Mouse (Mus musculus) liver, adult 2 months (tissue): ENCODE measurements around the gene Poc1a. TPM values are rescaled to one million over a fixed set of nuclear protein-coding genes. Genes with fewer than 3 reads are reported as not detected.

Experiments
- DNase-seq: peaks from one replicate; pipeline ENCODE4 v3.0.0-alpha.2; 2011; ENCODE audit warnings: low read depth, low spot score; ENCODE audit errors: extremely low read depth
- H3K27ac ChIP-seq: fragments of 200-500 bp; replicated peaks from 2 replicates; pipeline ENCODE4 v1.5.1; 2012; ENCODE audit warnings: low read depth, mild to moderate bottlenecking, control low read depth, inconsistent platforms, low read length; ENCODE audit not compliant: insufficient read depth
- H3K27me3 ChIP-seq: fragments of 200-500 bp; 2 replicates; pipeline ENCODE4 v1.6.1; 2012; ENCODE audit warnings: mild to moderate bottlenecking, moderate library complexity, low read length, inconsistent platforms; ENCODE audit not compliant: control insufficient read depth, insufficient read depth
- H3K36me3 ChIP-seq: fragments of 200-500 bp; 2 replicates; pipeline ENCODE4 v1.6.1; 2012; ENCODE audit warnings: low read length, inconsistent platforms; ENCODE audit not compliant: control insufficient read depth, insufficient read depth
- H3K4me1 ChIP-seq: fragments of 200-500 bp; 2 replicates; pipeline ENCODE4 v1.6.1; 2011; ENCODE audit warnings: low read length; ENCODE audit not compliant: control insufficient read depth, insufficient read depth
- H3K4me3 ChIP-seq: fragments of 200-500 bp; 2 replicates; pipeline ENCODE4 v1.5.1; 2011; ENCODE audit warnings: low read depth, mild to moderate bottlenecking, control low read depth, low read length, moderate library complexity; ENCODE audit not compliant: insufficient read depth
- H3K79me2 ChIP-seq: fragments of 200-500 bp; 2 replicates; pipeline ENCODE4 v1.6.1; 2012; ENCODE audit warnings: inconsistent platforms, mild to moderate bottlenecking, low read length, moderate library complexity; ENCODE audit not compliant: control insufficient read depth, insufficient read depth
- H3K9ac ChIP-seq: fragments of 200-500 bp; 2 replicates; pipeline ENCODE4 v1.6.1; 2012; ENCODE audit warnings: low read depth, mild to moderate bottlenecking, control low read depth, inconsistent platforms, low read length
- CTCF ChIP-seq: fragments of 200-500 bp; IDR thresholded peaks from 2 replicates; pipeline ENCODE4 v1.5.1; 2011; ENCODE audit warnings: low read depth, low read length, control low read depth
- POLR2A ChIP-seq: fragments of 200-500 bp; IDR thresholded peaks from 2 replicates; pipeline ENCODE4 v1.6.1; 2011; ENCODE audit warnings: low read length, control low read depth; ENCODE audit not compliant: insufficient read depth; ENCODE audit errors: extremely low read depth
- WGBS: fragments of 180-500 bp; shearing (Covaris S2); methylation state at CpG from one replicate; pipeline ENCODE4 v1.1.7; 2018; 5-methylcytosine and 5-hydroxymethylcytosine counted together
- polyA plus RNA-seq: library from polyadenylated mRNA; depleted of rRNA; stranded (reverse); fragments of >200 nt; gene quantifications from 2 replicates; pipeline ENCODE4 v1.2.3, GENCODE M21; 2012
- total RNA-seq: library from RNA; depleted of rRNA; stranded (reverse); fragments of >200 nt; gene quantifications from 2 replicates; pipeline ENCODE4 v1.2.3, GENCODE M21; 2014

The Poc1a gene
- total and polyA plus RNA-seq, 2 experiments = 1.8 to 3.9 TPM

DNA sequence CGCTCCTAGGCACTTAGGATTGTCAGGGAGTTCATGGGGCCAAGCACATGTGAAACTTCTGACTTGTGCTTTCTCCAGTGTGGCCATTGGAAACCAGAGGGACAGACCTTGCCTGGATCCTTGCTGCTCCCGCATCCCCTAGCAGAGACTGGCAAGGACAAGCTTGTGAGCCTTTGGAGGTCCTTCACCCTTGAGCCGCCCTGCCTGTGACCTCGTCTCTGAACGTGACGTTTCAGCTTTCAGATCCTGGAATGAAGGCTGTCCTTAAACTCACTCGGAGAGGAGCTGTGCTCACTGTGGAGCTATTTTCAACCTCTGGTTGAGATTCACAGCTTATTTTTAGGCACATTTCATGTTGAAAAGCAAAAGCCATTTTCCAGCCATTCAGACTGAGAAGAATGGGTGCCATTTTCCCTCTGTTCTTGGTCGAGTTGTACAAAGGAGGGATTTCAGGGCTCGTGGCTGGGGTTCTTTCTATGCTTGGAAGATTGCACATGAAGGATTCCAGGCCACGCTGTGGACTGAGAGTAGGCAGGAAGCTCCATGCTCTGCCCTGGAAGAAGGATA is 30.8 kb downstream of the Poc1a start:
- H3K27ac ChIP-seq = no peak overlapping the region
- H3K36me3 ChIP-seq = no peaks in the 10 kb centered on the region
- no peaks in the 10 kb centered on the region for H3K79me2 ChIP-seq
- H3K4me1 ChIP-seq = no peaks in the 10 kb centered on the region
- H3K27me3 ChIP-seq = no peaks in the 10 kb centered on the region
- TF ChIP-seq POLR2A (no peak), CTCF (no peak)
- no peak for DNase-seq
- H3K4me3 ChIP-seq = no peak overlapping the region
- 87% methylated on average over 10 of the region's 10 CpGs for WGBS
- no peak overlapping the region for H3K9ac ChIP-seq

DNA sequence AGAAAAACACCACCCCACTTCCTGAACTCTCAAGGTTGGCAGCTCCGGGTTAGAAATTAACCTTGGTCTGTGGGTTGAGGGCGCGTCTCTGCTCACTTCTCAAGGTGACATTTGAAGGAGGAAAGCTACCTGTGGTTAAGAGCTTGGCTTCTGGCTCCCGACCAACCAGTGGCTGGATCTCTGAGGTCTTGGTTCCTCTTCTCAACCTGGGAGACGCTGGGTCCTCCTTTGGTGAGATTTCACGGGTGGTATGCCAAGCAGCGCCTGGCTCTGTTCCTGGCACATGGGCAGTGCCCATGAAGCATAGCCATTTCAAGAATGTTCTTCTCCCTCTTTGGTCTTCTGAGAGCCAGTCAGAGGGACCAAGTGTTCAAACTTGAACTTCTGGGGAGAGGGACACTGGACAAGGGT is 32.1 kb downstream of the Poc1a start:
- TF ChIP-seq POLR2A (no peak), CTCF (no peak)
- no peak for DNase-seq
- Histone ChIP-seq H3K36me3 (no peaks in the 10 kb centered on the region), H3K9ac (no peak overlapping the region), H3K4me1 (no peaks in the 10 kb centered on the region), H3K27ac (no peak overlapping the region), H3K27me3 (no peaks in the 10 kb centered on the region), H3K4me3 (no peak overlapping the region), H3K79me2 (no peaks in the 10 kb centered on the region)
- WGBS = 88% methylated on average over 7 of the region's 7 CpGs

DNA sequence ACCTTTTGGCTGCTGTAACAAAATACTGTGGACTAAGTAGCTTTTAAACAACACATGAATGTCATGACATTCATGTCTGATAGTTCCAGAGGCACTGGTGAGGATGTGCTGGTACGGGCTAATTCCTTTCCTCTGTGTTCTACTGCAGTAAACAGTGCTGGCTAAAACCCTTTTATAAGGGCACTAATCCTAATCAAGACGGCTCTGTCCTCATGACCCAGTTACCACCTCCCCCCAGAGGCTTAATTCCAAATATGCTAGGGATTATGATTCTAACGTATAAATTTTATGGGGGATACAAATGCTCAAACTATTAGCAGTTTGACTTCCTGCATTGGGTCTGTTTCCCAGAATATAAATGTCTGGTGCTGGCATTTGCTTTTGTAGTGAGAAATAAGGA is 33.3 kb downstream of the Poc1a start:
- H3K79me2 ChIP-seq = no peaks in the 10 kb centered on the region
- no peak overlapping the region for H3K4me3 ChIP-seq
- H3K36me3 ChIP-seq = no peaks in the 10 kb centered on the region
- DNase-seq = no peak
- no peaks in the 10 kb centered on the region for H3K4me1 ChIP-seq
- no peak overlapping the region for H3K27ac ChIP-seq
- 93% methylated on average over 3 of the region's 3 CpGs for WGBS
- no peak overlapping the region for H3K9ac ChIP-seq
- no peaks in the 10 kb centered on the region for H3K27me3 ChIP-seq
- TF ChIP-seq CTCF (no peak), POLR2A (no peak)

DNA sequence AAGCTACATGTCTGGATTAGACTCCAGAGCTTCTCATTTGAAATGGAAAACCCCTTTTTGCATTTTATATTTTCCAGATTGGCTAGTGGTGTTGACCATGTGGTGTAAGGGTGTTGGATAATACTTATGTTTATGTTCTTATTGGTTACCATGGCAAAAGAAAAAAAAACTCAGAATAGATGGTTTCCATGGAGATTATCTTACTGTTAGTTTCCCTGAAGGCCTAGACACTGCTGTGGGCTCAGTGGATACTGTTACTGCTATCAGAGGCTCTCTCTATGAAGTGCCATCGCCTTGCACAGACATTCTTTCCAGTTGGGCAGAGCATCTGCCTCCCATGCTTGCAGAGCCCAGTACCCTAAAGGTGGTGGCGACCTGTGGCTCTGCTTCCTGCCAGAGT is 37.2 kb downstream of the Poc1a start:
- Histone ChIP-seq H3K9ac (no peak overlapping the region), H3K27me3 (no peaks in the 10 kb centered on the region), H3K4me3 (no peak overlapping the region), H3K79me2 (no peaks in the 10 kb centered on the region), H3K36me3 (no peaks in the 10 kb centered on the region), H3K27ac (no peak overlapping the region), H3K4me1 (no peaks in the 10 kb centered on the region)
- TF ChIP-seq CTCF = no peak
- TF ChIP-seq POLR2A = no peak
- WGBS = 85% methylated on average over 2 of the region's 2 CpGs
- no peak for DNase-seq

DNA sequence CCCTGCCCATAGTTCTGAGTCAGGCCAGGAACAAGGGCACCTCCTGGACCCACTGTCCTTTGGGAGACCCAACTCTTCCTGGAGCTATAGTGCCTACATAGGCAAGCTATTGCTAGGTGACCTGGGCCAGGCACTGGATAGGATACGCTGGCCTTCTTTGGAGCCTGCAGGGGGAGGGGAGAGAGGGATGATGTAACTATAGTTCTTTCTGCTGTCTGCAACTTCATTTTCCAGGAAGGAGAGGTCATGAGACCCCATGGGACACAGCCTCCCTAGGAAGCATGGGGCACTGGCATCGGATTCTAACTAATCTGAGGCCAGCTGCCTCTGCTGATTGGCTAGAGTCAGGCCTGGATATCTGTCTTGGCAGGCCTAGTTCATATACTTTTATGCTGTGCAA is 38.2 kb downstream of the Poc1a start:
- H3K4me1 ChIP-seq = no peaks in the 10 kb centered on the region
- H3K27ac ChIP-seq = no peak overlapping the region
- no peak overlapping the region for H3K4me3 ChIP-seq
- WGBS = 55% methylated on average over 2 of the region's 2 CpGs
- no peak overlapping the region for H3K9ac ChIP-seq
- no peaks in the 10 kb centered on the region for H3K36me3 ChIP-seq
- TF ChIP-seq POLR2A = no peak
- TF ChIP-seq CTCF = no peak
- DNase-seq = no peak
- H3K79me2 ChIP-seq = no peaks in the 10 kb centered on the region
- H3K27me3 ChIP-seq = no peaks in the 10 kb centered on the region

DNA sequence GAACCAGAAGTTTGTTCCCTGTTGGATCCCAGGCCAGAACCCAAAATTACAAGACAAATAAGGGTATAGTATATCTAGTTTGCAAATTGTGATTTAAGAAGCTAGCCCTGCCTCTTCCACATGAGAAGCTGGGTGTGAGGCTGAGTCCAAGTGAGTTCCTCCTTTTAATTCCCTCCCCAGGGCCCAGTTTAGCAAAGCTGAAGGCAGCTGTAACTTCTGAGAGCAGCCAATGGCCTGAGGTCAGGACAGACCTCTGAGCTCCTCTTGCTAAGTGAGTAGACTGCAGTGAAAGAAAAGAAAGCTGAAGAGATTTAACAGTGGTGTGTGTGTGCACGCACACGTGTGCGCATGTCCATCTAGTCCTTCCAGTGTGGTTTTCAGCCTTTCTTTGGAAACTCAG is 41.6 kb downstream of the Poc1a start:
- H3K27ac ChIP-seq = no peak overlapping the region
- WGBS = 84% methylated on average over 3 of the region's 3 CpGs
- no peak overlapping the region for H3K4me3 ChIP-seq
- H3K36me3 ChIP-seq = no peaks in the 10 kb centered on the region
- H3K4me1 ChIP-seq = no peaks in the 10 kb centered on the region
- no peaks in the 10 kb centered on the region for H3K79me2 ChIP-seq
- no peak for DNase-seq
- H3K9ac ChIP-seq = no peak overlapping the region
- TF ChIP-seq CTCF (no peak), POLR2A (no peak)
- H3K27me3 ChIP-seq = no peaks in the 10 kb centered on the region
